Mouse (Mus musculus): Measurements from ENCODE around the gene Vmn1r29. TPM values are rescaled to one million over a fixed set of nuclear protein-coding genes. Genes with fewer than 3 reads are reported as not detected.

Gene Vmn1r29
- polyA plus RNA-seq (2012) = not detected in 2 replicates

- no peak for TF ChIP-seq GATA1 (IDR thresholded peaks at IDR 0.05; ENCODE audit: low read length)
Observed at GRCm38 (mm10) chr6:58301249-58301648, at the start of gene Vmn1r29. TSS of gene Vmn1r29 (plus strand) at chr6:58301549.

- TF ChIP-seq GATA1 (IDR thresholded peaks at IDR 0.05; ENCODE audit: low read length) = no peak
Observed at GRCm38 (mm10) chr6:58261737-58262136, 39.6 kb upstream of the Vmn1r29 start, which contains the start of gene Vmn1r28. TSS of gene Vmn1r28 (plus strand) at chr6:58262037.

- no peak for TF ChIP-seq GATA1 (IDR thresholded peaks at IDR 0.05; ENCODE audit: low read length)
Observed at GRCm38 (mm10) chr6:58292201-58292600, 9.1 kb upstream of the Vmn1r29 start.

Other genes starting within 250 kb of the Vmn1r29 start
- gene Vmn1r27, start 82.7 kb upstream of the Vmn1r29 start, polyA plus RNA-seq (2012) = not detected in 2 replicates
- not detected in 2 replicates for gene Vmn1r28, start 39.5 kb upstream of the Vmn1r29 start, polyA plus RNA-seq (2012)
- not detected in 2 replicates for gene Vmn1r30, start 141.8 kb downstream of the Vmn1r29 start, polyA plus RNA-seq (2012)
- gene Vmn1r31, start 173.8 kb downstream of the Vmn1r29 start, polyA plus RNA-seq (2012) = not detected in 2 replicates

Data from G1E-ER4 (cell line).